In genomic region chr5:21687042-21687441, GRCm38 (mm10) we compare ENCODE assay signal across 1 mouse cellular context.
TF ChIP-seq lines count a peak whose summit lies in the region.

No protein-coding gene starts in this region.

TF ChIP-seq in MEL, 35 proteins besides CTCF, POLR2A, EP300 and RAD21 (continued from another document):
- TF ChIP-seq TCF12 (IDR thresholded peaks at IDR 0.05; ENCODE audit: low read depth, low read length) (peak; percentile 52), ZC3H11A (IDR thresholded peaks at IDR 0.05; ENCODE audit: low read depth, low read length) (no peak), ZKSCAN1 (IDR thresholded peaks at IDR 0.05; ENCODE audit: low read depth, low read length) (no peak)
